In genomic region chr17:88111081-88111796, GRCm38 (mm10) we compare ENCODE assay signal across 21 mouse cellular contexts. TPM values are rescaled to one million over a fixed set of nuclear protein-coding genes. Genes with fewer than 3 reads are reported as not detected.
A peak's percentile ranks its signal among the peaks of the same experiment; 100 is the strongest.
DNase-seq lines count a peak whose midpoint lies in the region; ATAC-seq and TF ChIP-seq lines count a peak whose summit lies in the region.
"Had no signal": no experiment of that assay in that cellular context is flagged by ENCODE, and none has a peak within 500 bp of the region (broad histone marks: within the 10 kb centered on the region; RNA-seq: fewer than 3 reads in every experiment).

No protein-coding gene starts in this region.

- no peaks in the 10 kb centered on the region for H3K9me3 ChIP-seq in kidney, postnatal 0 days (replicated peaks; ENCODE audit: low read length)
- H3K9me3 ChIP-seq: embryonic facial prominence, embryonic 13.5 days; liver, embryonic 12.5 days; neural tube, embryonic 12.5 days had no signal

- H3K4me2 ChIP-seq in kidney, postnatal 0 days (ENCODE audit: low read length) = no peak overlapping the region
- H3K4me2 ChIP-seq: embryonic facial prominence, embryonic 13.5 days; liver, embryonic 12.5 days; midbrain, embryonic 12.5 days; neural tube, embryonic 12.5 days had no signal

- H3K27me3 ChIP-seq in kidney, postnatal 0 days (ENCODE audit: insufficient read depth, low read length) = no peaks in the 10 kb centered on the region
- H3K27me3 ChIP-seq in spleen, adult 2 months (ENCODE audit: control insufficient read depth, insufficient read depth, low read length) = no peaks in the 10 kb centered on the region
- H3K27me3 ChIP-seq: embryonic facial prominence, embryonic 13.5 days; liver, embryonic 12.5 days; midbrain, embryonic 12.5 days; neural tube, embryonic 12.5 days had no signal

- peak; percentile 33 for DNase-seq in kidney, postnatal 0 days (ENCODE audit: low spot score)
- no peak for DNase-seq in kidney, adult 9 months
- no peak for DNase-seq in spleen, adult 2 months (ENCODE audit: low read depth in 1 of 2, low spot score in 2 of 2)
- DNase-seq in spleen, postnatal 4 days (ENCODE audit: low spot score in 2 of 2) = no peak
- peak; percentile 47 for DNase-seq in gastrocnemius, adult 2 months
- no peak for DNase-seq in embryo, embryonic 10.5 days (ENCODE audit: low spot score)
- no peak for DNase-seq in frontal cortex, adult 2 months (ENCODE audit: extremely low spot score in 1 of 2, low spot score in 1 of 2)
- DNase-seq: adrenal gland, adult 2 months; cerebellum, adult 9-11 months; left cerebral cortex, postnatal 4 days; lung, adult 2 months; right cerebral cortex, postnatal 4 days had no signal

- H3K4me3 ChIP-seq in kidney, postnatal 0 days (replicated peaks; ENCODE audit: low read depth, low read length) = no peak overlapping the region
- no peak overlapping the region for H3K4me3 ChIP-seq in spleen, adult 2 months (ENCODE audit: extremely low read depth, insufficient read depth, insufficient read length)
- H3K4me3 ChIP-seq in gastrocnemius, adult 2 months = peak overlapping the region; percentile 29; the same call in 1 of the 2 replicates
- H3K4me3 ChIP-seq: embryonic facial prominence, embryonic 13.5 days; left cerebral cortex, adult 2 months; liver, embryonic 12.5 days; midbrain, embryonic 12.5 days; neural tube, embryonic 12.5 days had no signal

- no peaks in the 10 kb centered on the region for H3K36me3 ChIP-seq in kidney, postnatal 0 days (ENCODE audit: insufficient read depth, low read length)
- H3K36me3 ChIP-seq in spleen, adult 2 months (ENCODE audit: control insufficient read depth, insufficient read depth, low read length) = no peaks in the 10 kb centered on the region
- H3K36me3 ChIP-seq: embryonic facial prominence, embryonic 13.5 days; liver, embryonic 12.5 days; midbrain, embryonic 12.5 days; neural tube, embryonic 12.5 days had no signal

- no peak overlapping the region for H3K27ac ChIP-seq in kidney, postnatal 0 days
- H3K27ac ChIP-seq in spleen, adult 2 months (ENCODE audit: insufficient read depth, low read length) = peak overlapping the region; percentile 77
- H3K27ac ChIP-seq in gastrocnemius, adult 2 months = peak overlapping the region; percentile 44
- H3K27ac ChIP-seq: embryonic facial prominence, embryonic 13.5 days; hindbrain, postnatal 0 days; left cerebral cortex, adult 2 months; liver, embryonic 12.5 days; macrophage; midbrain, embryonic 12.5 days; neural tube, embryonic 12.5 days had no signal

- TF ChIP-seq CTCF in kidney, postnatal 0 days (IDR thresholded peaks at IDR 0.05; ENCODE audit: low read depth) = no peak
- no peak for TF ChIP-seq CTCF in spleen, adult 2 months (IDR thresholded peaks at IDR 0.05; ENCODE audit: extremely low read depth, insufficient read depth, insufficient read length, insufficient replicate concordance)
- no peak for TF ChIP-seq CTCF in gastrocnemius, adult 2 months (IDR thresholded peaks at IDR 0.05)

- 63% methylated on average over 12 of the region's 12 CpGs for WGBS in kidney, postnatal 0 days
- WGBS in spleen, adult 2 months = 84% methylated on average over 12 of the region's 12 CpGs

- no peak for ATAC-seq in kidney, postnatal 0 days (replicated peaks; ENCODE audit: low FRiP score, low read depth)
- ATAC-seq: forebrain, embryonic 16.5 days; hindbrain, postnatal 0 days; intestine, postnatal 0 days; liver, embryonic 12.5 days had no signal

- no peaks in the 10 kb centered on the region for H3K4me1 ChIP-seq in kidney, postnatal 0 days (replicated peaks; ENCODE audit: insufficient read depth, low read length)
- H3K4me1 ChIP-seq in spleen, adult 2 months (ENCODE audit: control insufficient read depth, insufficient read depth, insufficient read length) = peaks cover 10% of the 10 kb centered on the region; the same call in 1 of the 2 replicates
- H3K4me1 ChIP-seq: embryonic facial prominence, embryonic 13.5 days; midbrain, embryonic 12.5 days; neural tube, embryonic 12.5 days had no signal

- H3K9ac ChIP-seq in kidney, postnatal 0 days (ENCODE audit: low read depth, low read length) = no peak overlapping the region
- H3K9ac ChIP-seq: embryonic facial prominence, embryonic 13.5 days; liver, embryonic 12.5 days; midbrain, embryonic 12.5 days; neural tube, embryonic 12.5 days had no signal

- intact Hi-C loops in gastrocnemius, adult 2 months (cut with DNase I) = no loop called here

- no peak for TF ChIP-seq POLR2A in spleen, adult 2 months (IDR thresholded peaks at IDR 0.05; ENCODE audit: low read depth, low read length)

RNA-seq across cellular contexts. Expression of gene Fbxo11, which starts 46.1 kb away (rescaled TPM):
- polyA plus RNA-seq in kidney, postnatal 0 days (2015; fragmentation: Nextera tagmentation; extraction: Ambion mirVana) = 15.3 and 16.2 TPM in 2 replicates
- 13.6 and 17.0 TPM in 2 replicates for polyA plus RNA-seq in spleen, adult 2 months (2012; rRNA removed)
- 10 to 100 TPM; 33.2 to 38.8 TPM for total RNA-seq in gastrocnemius, adult 2 months (2021)
- 83.2 and 87.1 TPM in 2 replicates for polyA plus RNA-seq in frontal cortex, adult 2 months (2012; rRNA removed)

Comparison
In these comparisons a context has a peak if more than half of its experiments do, and no peak if none do; other contexts are left out.
1. DNase-seq: peak in kidney, postnatal 0 days (single experiment) and gastrocnemius, adult 2 months (single experiment); none in kidney, adult 9 months (single experiment), spleen, adult 2 months (0 of 2), spleen, postnatal 4 days (0 of 2), embryo, embryonic 10.5 days (single experiment) and frontal cortex, adult 2 months (0 of 2).